Mouse (Mus musculus): Measurements from ENCODE around the gene Mrvi1. TPM values are rescaled to one million over a fixed set of nuclear protein-coding genes. Genes with fewer than 3 reads are reported as not detected.

The Mrvi1 gene
- polyA plus RNA-seq, 1 experiment from 2014 or later, result 0.59 TPM

- H3K9ac ChIP-seq, result no peak overlapping the region
- WGBS, result 85% methylated on average over 9 of the region's 9 CpGs
- H3K9me3 ChIP-seq, result no peaks in the 10 kb centered on the region
- H3K27ac ChIP-seq, result no peak overlapping the region
- H3K4me2 ChIP-seq, result no peak overlapping the region
- H3K27me3 ChIP-seq (replicated peaks), result no peaks in the 10 kb centered on the region
- H3K4me1 ChIP-seq, result no peaks in the 10 kb centered on the region
- ATAC-seq (replicated peaks), result no peak
- H3K4me3 ChIP-seq, result no peak overlapping the region
- no peaks in the 10 kb centered on the region for H3K36me3 ChIP-seq (replicated peaks)
These were observed 87.6 kb downstream of the Mrvi1 start for GRCm38 (mm10) chr7:110894673-110895072.

GRCm38 (mm10) chr7:110893943-110894610 lies 88.2 kb downstream of the Mrvi1 start:
- ATAC-seq (replicated peaks), result no peak
- no peaks in the 10 kb centered on the region for H3K27me3 ChIP-seq (replicated peaks)
- H3K27ac ChIP-seq, result no peak overlapping the region
- no peaks in the 10 kb centered on the region for H3K36me3 ChIP-seq (replicated peaks)
- H3K4me1 ChIP-seq, result no peaks in the 10 kb centered on the region
- no peak overlapping the region for H3K4me3 ChIP-seq
- H3K9me3 ChIP-seq, result no peaks in the 10 kb centered on the region
- no peak overlapping the region for H3K9ac ChIP-seq
- no peak overlapping the region for H3K4me2 ChIP-seq
- 75% methylated on average over 10 of the region's 10 CpGs for WGBS

GRCm38 (mm10) chr7:110891501-110891986 lies 90.7 kb downstream of the Mrvi1 start:
- Histone ChIP-seq H3K4me3 (no peak overlapping the region), H3K27ac (no peak overlapping the region), H3K36me3 (replicated peaks) (no peaks in the 10 kb centered on the region), H3K9ac (no peak overlapping the region), H3K9me3 (no peaks in the 10 kb centered on the region), H3K4me1 (no peaks in the 10 kb centered on the region), H3K27me3 (replicated peaks) (no peaks in the 10 kb centered on the region), H3K4me2 (no peak overlapping the region)
- ATAC-seq (replicated peaks), result no peak
- whole genome bisulfite sequencing, result 78% methylated on average over 9 of the region's 9 CpGs

- no peak overlapping the region for H3K9ac ChIP-seq
- no peaks in the 10 kb centered on the region for H3K36me3 ChIP-seq (replicated peaks)
- H3K4me2 ChIP-seq, result no peak overlapping the region
- H3K9me3 ChIP-seq, result no peaks in the 10 kb centered on the region
- no peaks in the 10 kb centered on the region for H3K27me3 ChIP-seq (replicated peaks)
- 75% methylated on average over 2 of the region's 2 CpGs for WGBS
- H3K4me1 ChIP-seq, result no peaks in the 10 kb centered on the region
- no peak for ATAC-seq (replicated peaks)
- H3K27ac ChIP-seq, result no peak overlapping the region
- no peak overlapping the region for H3K4me3 ChIP-seq
These were observed 100.4 kb downstream of the Mrvi1 start for GRCm38 (mm10) chr7:110881746-110882333.

GRCm38 (mm10) chr7:110878028-110878427 lies 104.2 kb downstream of the Mrvi1 start:
- H3K36me3 ChIP-seq (replicated peaks), result no peaks in the 10 kb centered on the region
- no peaks in the 10 kb centered on the region for H3K4me1 ChIP-seq
- H3K9ac ChIP-seq, result no peak overlapping the region
- no peaks in the 10 kb centered on the region for H3K27me3 ChIP-seq (replicated peaks)
- no peak overlapping the region for H3K4me3 ChIP-seq
- H3K27ac ChIP-seq, result no peak overlapping the region
- H3K4me2 ChIP-seq, result no peak overlapping the region
- 82% methylated on average over 4 of the region's 4 CpGs for WGBS
- H3K9me3 ChIP-seq, result no peaks in the 10 kb centered on the region
- ATAC-seq (replicated peaks), result no peak

- ATAC-seq (replicated peaks), result no peak
These were observed 105.3 kb downstream of the Mrvi1 start for GRCm38 (mm10) chr7:110876965-110877364.

GRCm38 (mm10) chr7:110868807-110869206 lies 113.5 kb downstream of the Mrvi1 start:
- Histone ChIP-seq H3K4me2 (no peak overlapping the region), H3K27ac (no peak overlapping the region), H3K9ac (no peak overlapping the region), H3K4me3 (no peak overlapping the region), H3K4me1 (0 out of 2 replicates have a peak, but pooled peaks cover 3% of the 10 kb centered on the region), H3K27me3 (replicated peaks) (no peaks in the 10 kb centered on the region), H3K36me3 (replicated peaks) (no peaks in the 10 kb centered on the region), H3K9me3 (no peaks in the 10 kb centered on the region)
- no peak for ATAC-seq (replicated peaks)
- WGBS, result 56% methylated on average over 5 of the region's 5 CpGs

More at GRCm38 (mm10) chr7:110876965-110877364, 105.3 kb downstream of the Mrvi1 start:
- Histone ChIP-seq H3K4me3 (no peak overlapping the region), H3K36me3 (replicated peaks) (no peaks in the 10 kb centered on the region), H3K27me3 (replicated peaks) (no peaks in the 10 kb centered on the region), H3K4me2 (no peak overlapping the region), H3K27ac (no peak overlapping the region), H3K4me1 (no peaks in the 10 kb centered on the region), H3K9ac (no peak overlapping the region), H3K9me3 (no peaks in the 10 kb centered on the region)
- WGBS, result 85% methylated on average over 4 of the region's 4 CpGs

GRCm38 (mm10) chr7:110867116-110867515 lies 115.1 kb downstream of the Mrvi1 start:
- Histone ChIP-seq H3K36me3 (replicated peaks) (no peaks in the 10 kb centered on the region), H3K4me2 (no peak overlapping the region), H3K9me3 (no peaks in the 10 kb centered on the region), H3K27me3 (replicated peaks) (no peaks in the 10 kb centered on the region), H3K4me3 (no peak overlapping the region), H3K4me1 (0 out of 2 replicates have a peak, but pooled peaks cover 3% of the 10 kb centered on the region), H3K27ac (no peak overlapping the region), H3K9ac (no peak overlapping the region)
- WGBS, result 81% methylated on average over 6 of the region's 6 CpGs
- ATAC-seq (replicated peaks), result no peak

- Histone ChIP-seq H3K27me3 (replicated peaks) (no peaks in the 10 kb centered on the region), H3K4me3 (no peak overlapping the region), H3K9me3 (no peaks in the 10 kb centered on the region), H3K4me1 (0 out of 2 replicates have a peak, but pooled peaks cover 3% of the 10 kb centered on the region), H3K36me3 (replicated peaks) (no peaks in the 10 kb centered on the region), H3K4me2 (no peak overlapping the region), H3K9ac (no peak overlapping the region), H3K27ac (no peak overlapping the region)
- ATAC-seq (replicated peaks), result no peak
- WGBS, result 95% methylated on average over 3 of the region's 3 CpGs
These were observed 116.2 kb downstream of the Mrvi1 start for GRCm38 (mm10) chr7:110866021-110866420.

GRCm38 (mm10) chr7:110865570-110865969 lies 116.7 kb downstream of the Mrvi1 start:
- WGBS, result 85% methylated on average over 6 of the region's 6 CpGs
- no peaks in the 10 kb centered on the region for H3K9me3 ChIP-seq
- H3K4me2 ChIP-seq, result no peak overlapping the region
- no peak overlapping the region for H3K9ac ChIP-seq
- 0 out of 2 replicates have a peak, but pooled peaks cover 3% of the 10 kb centered on the region for H3K4me1 ChIP-seq
- no peak overlapping the region for H3K4me3 ChIP-seq
- no peaks in the 10 kb centered on the region for H3K36me3 ChIP-seq (replicated peaks)
- no peak overlapping the region for H3K27ac ChIP-seq
- no peak for ATAC-seq (replicated peaks)
- H3K27me3 ChIP-seq (replicated peaks), result no peaks in the 10 kb centered on the region

- H3K4me2 ChIP-seq, result no peak overlapping the region
- H3K36me3 ChIP-seq (replicated peaks), result no peaks in the 10 kb centered on the region
- H3K9me3 ChIP-seq, result no peaks in the 10 kb centered on the region
- H3K4me3 ChIP-seq, result no peak overlapping the region
- H3K4me1 ChIP-seq, result 0 out of 2 replicates have a peak, but pooled peaks cover 3% of the 10 kb centered on the region
- H3K27ac ChIP-seq, result no peak overlapping the region
- ATAC-seq (replicated peaks), result peak; percentile 42; the same call in 1 of the 2 replicates
- no peaks in the 10 kb centered on the region for H3K27me3 ChIP-seq (replicated peaks)
- H3K9ac ChIP-seq, result no peak overlapping the region
- 34% methylated on average over 10 of the region's 10 CpGs for whole genome bisulfite sequencing
These were observed 117.2 kb downstream of the Mrvi1 start for GRCm38 (mm10) chr7:110865038-110865437.

- H3K4me2 ChIP-seq, result no peak within 1 kb of the TSS
- no peak within 1 kb of the TSS for H3K4me3 ChIP-seq
These were observed 119.4 kb downstream of the Mrvi1 start, which contains the start of gene Lyve1 for GRCm38 (mm10) chr7:110862751-110863289. Lyve1 (minus strand) TSS chr7:110863239.

More at GRCm38 (mm10) chr7:110862751-110863289, 119.4 kb downstream of the Mrvi1 start, which contains the start of gene Lyve1:
- ATAC-seq (replicated peaks), result no peak
- Histone ChIP-seq H3K27me3 (replicated peaks) (no peaks in the 10 kb centered on the region), H3K9me3 (no peaks in the 10 kb centered on the region), H3K4me1 (0 out of 2 replicates have a peak, but pooled peaks cover 3% of the 10 kb centered on the region), H3K27ac (no peak within 1 kb of the TSS), H3K36me3 (replicated peaks) (no peaks in the 10 kb centered on the region), H3K9ac (no peak within 1 kb of the TSS)
- 78% methylated on average over 12 of the region's 12 CpGs for WGBS
